Mouse (Mus musculus) embryonic facial prominence, embryonic 10.5 days (tissue): Measurements from ENCODE around the gene 4930539E08Rik. TPM values are rescaled to one million over a fixed set of nuclear protein-coding genes. Genes with fewer than 3 reads are reported as not detected.

Experiments
- DNase-seq: peaks from one replicate; pipeline ENCODE4 v3.0.0-alpha.2; 2017; ENCODE audit warnings: low spot score
- H3K27ac ChIP-seq: fragments of 300-500 bp; sonication (generic); replicated peaks from 2 replicates; pipeline ENCODE4 v1.5.1; 2016; ENCODE audit warnings: mild to moderate bottlenecking
- H3K27me3 ChIP-seq: fragments of 300-500 bp; sonication (generic); replicated peaks from 2 replicates; pipeline ENCODE4 v1.6.1; 2016; ENCODE audit warnings: low read depth, mild to moderate bottlenecking; ENCODE audit not compliant: poor library complexity, severe bottlenecking
- H3K36me3 ChIP-seq: fragments of 300-500 bp; sonication (generic); replicated peaks from 2 replicates; pipeline ENCODE4 v1.6.1; 2016; ENCODE audit warnings: mild to moderate bottlenecking, moderate library complexity
- H3K4me1 ChIP-seq: fragments of 300-500 bp; sonication (generic); 2 replicates; pipeline ENCODE4 v1.6.1; 2016
- H3K4me3 ChIP-seq: fragments of 300-500 bp; sonication (generic); 2 replicates; pipeline ENCODE4 v1.5.1; 2016; ENCODE audit warnings: mild to moderate bottlenecking, moderate library complexity
- H3K9me3 ChIP-seq: fragments of 300-500 bp; sonication (generic); 2 replicates; pipeline ENCODE4 v1.6.1; 2016; ENCODE audit warnings: mild to moderate bottlenecking
- WGBS: fragments of 180-500 bp; shearing (Covaris S2); methylation state at CpG from one replicate; pipeline ENCODE4 v1.1.7; 2016; 5-methylcytosine and 5-hydroxymethylcytosine counted together
- polyA plus RNA-seq: library from polyadenylated mRNA; unstranded; fragments of >200 nt; fragmentation: Nextera tagmentation; extraction: Ambion mirVana; gene quantifications from 2 replicates; pipeline ENCODE4 v1.2.1, GENCODE M21; 2016

The 4930539E08Rik gene
- polyA plus RNA-seq, 1 experiment from 2014 or later, result 0.17 TPM

DNA sequence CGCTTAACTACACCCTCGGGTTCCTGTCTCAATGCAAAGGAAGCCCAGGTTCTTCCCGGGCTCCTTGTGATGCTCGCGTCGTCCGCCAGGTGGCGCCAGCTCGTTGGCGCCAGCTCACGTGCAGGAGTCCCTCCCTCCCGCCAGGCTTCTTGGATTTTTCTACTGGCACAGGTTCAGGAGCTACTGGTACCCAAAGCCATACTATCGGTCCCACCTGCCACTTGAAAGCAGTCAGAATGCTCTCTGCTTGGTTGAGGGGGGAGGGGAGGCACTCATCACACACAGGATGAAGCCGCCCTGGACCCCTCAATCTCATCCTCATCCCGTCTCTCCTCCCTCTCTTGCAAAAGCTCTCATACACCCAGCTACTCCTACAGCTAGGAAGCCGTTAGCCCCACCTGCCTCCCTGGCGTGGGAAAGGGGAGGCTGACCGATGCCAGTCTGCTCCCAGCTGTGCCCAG is 35.2 kb downstream of the 4930539E08Rik start:
- DNase-seq, result peak; percentile 89
- 6% methylated on average over 18 of the region's 18 CpGs for WGBS
- Histone ChIP-seq H3K9me3 (no peaks in the 10 kb centered on the region), H3K4me3 (peak overlapping the region; percentile 31; the same call in 1 of the 2 replicates), H3K4me1 (peaks cover 18% of the 10 kb centered on the region), H3K36me3 (no peaks in the 10 kb centered on the region), H3K27me3 (peaks cover 45% of the 10 kb centered on the region), H3K27ac (no peak overlapping the region)

DNA sequence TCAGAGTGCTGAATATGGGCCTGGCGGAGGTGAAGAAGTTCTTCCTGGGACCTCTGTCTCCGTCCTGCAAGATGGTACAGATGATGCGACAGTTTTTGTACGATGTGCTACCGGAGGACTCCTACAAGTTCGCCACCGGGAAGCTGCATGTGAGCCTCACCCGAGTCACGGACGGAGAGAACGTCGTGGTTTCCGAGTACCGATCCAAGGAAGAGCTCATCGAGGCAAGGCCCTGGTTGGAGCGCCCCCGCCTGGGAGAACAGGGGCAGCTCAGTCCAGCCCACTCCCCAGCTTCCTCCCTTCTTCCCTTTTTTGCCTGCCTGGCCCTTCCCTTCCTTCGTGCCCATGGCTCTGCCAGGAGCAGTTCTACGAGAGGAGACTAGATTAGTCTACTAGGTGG is 38.3 kb downstream of the 4930539E08Rik start:
- DNase-seq, result peak; percentile 66
- H3K36me3 ChIP-seq, result no peaks in the 10 kb centered on the region
- peaks cover 16% of the 10 kb centered on the region for H3K4me1 ChIP-seq
- WGBS, result 14% methylated on average over 19 of the region's 19 CpGs
- H3K9me3 ChIP-seq, result no peaks in the 10 kb centered on the region
- H3K27ac ChIP-seq, result no peak overlapping the region
- H3K4me3 ChIP-seq, result peak overlapping the region; percentile 34
- H3K27me3 ChIP-seq, result peaks cover 44% of the 10 kb centered on the region

DNA sequence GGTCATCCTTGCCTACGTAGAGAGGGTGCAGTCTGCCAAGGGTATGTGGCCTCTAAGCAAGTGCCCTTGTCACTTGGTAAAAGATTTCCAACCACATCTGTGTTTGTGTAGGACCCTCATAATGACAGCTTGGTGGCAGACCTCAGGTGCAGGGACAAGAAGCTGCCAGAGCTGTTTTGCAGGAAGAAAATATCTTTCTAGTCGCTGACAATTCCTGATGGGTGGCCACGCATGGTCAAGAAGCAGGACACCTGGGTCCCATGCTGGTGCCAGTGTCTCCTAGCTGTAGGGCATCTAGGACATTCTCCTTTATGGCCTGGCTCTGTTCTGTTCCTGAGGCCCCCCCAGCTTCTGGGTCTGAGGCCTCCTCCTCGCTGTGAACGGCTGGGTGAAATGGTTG is 38.8 kb downstream of the 4930539E08Rik start:
- 60% methylated on average over 5 of the region's 5 CpGs for WGBS
- Histone ChIP-seq H3K9me3 (no peaks in the 10 kb centered on the region), H3K27me3 (peaks cover 40% of the 10 kb centered on the region), H3K4me1 (peaks cover 16% of the 10 kb centered on the region), H3K4me3 (peak overlapping the region; percentile 34; the same call in 1 of the 2 replicates), H3K27ac (no peak overlapping the region), H3K36me3 (no peaks in the 10 kb centered on the region)
- DNase-seq, result no peak

DNA sequence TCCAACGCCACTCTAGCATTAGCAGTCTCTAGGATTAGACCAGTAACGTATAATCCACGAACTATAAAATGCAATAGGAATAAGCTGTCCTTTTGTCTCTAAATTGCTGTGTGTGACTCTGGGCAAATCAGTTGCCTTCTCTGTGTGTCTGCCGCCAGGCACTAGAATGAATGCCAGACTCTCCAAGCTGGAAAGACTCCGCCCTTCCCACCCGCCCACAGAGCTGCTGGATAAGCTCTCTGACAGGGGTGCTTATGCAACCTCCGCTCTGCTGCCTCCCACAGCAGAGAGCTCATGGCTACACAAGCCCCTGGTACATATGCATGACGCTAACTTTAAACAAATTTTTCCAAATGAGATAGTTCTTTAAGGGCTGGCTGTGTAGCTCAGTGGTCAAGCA is 39.8 kb downstream of the 4930539E08Rik start:
- Histone ChIP-seq H3K9me3 (no peaks in the 10 kb centered on the region), H3K27ac (no peak overlapping the region), H3K4me3 (no peak overlapping the region), H3K27me3 (peaks cover 30% of the 10 kb centered on the region), H3K36me3 (no peaks in the 10 kb centered on the region), H3K4me1 (peaks cover 16% of the 10 kb centered on the region)
- DNase-seq, result peak; percentile 43
- 51% methylated on average over 8 of the region's 8 CpGs for WGBS

DNA sequence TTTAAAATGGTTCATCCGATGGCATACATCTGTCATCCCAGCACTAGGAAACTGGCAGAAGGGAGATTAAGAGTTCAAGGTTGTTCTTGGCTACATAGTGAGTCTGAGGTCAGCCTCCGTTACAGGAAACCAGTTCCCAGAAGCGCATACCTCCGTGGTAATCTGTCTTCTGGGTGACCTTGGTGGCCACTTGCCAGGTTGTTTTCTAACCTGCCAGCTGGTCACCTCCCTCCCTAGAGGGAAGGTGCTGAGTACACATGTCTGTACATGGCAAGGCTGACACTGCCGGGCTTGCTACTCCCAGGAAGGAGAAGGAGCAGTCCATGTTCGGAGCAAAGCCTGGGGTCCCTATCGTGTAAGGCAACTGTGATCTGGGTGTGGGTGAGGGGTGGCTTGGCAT is 40.3 kb downstream of the 4930539E08Rik start:
- DNase-seq, result no peak
- Histone ChIP-seq H3K4me3 (no peak overlapping the region), H3K27me3 (peaks cover 25% of the 10 kb centered on the region), H3K4me1 (peaks cover 13% of the 10 kb centered on the region), H3K27ac (no peak overlapping the region), H3K36me3 (no peaks in the 10 kb centered on the region), H3K9me3 (no peaks in the 10 kb centered on the region)
- 84% methylated on average over 7 of the region's 7 CpGs for WGBS

DNA sequence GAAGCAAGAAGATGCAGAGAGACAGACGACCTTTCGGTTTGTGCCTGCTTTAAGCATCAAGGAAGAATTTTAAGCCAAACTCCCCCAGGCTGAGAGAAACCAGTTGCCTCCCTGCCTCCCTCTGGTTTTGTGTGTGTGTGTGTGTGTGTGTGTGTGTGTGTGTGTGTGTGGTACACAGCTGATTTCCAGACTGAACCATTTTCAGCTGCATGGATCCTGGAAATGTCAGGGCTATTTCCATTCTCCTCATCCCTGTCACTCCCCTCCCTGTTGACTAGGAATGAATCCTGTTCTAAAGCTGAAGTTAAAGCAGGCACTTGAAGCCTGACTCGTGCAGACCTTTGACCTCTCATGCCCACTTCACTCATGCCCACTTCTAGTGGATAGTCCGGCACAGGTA is 40.9 kb downstream of the 4930539E08Rik start:
- no peak for DNase-seq
- 81% methylated on average over 4 of the region's 4 CpGs for WGBS
- H3K4me3 ChIP-seq, result no peak overlapping the region
- peaks cover 23% of the 10 kb centered on the region for H3K27me3 ChIP-seq
- no peak overlapping the region for H3K27ac ChIP-seq
- peaks cover 17% of the 10 kb centered on the region for H3K4me1 ChIP-seq
- no peaks in the 10 kb centered on the region for H3K36me3 ChIP-seq
- H3K9me3 ChIP-seq, result no peaks in the 10 kb centered on the region

DNA sequence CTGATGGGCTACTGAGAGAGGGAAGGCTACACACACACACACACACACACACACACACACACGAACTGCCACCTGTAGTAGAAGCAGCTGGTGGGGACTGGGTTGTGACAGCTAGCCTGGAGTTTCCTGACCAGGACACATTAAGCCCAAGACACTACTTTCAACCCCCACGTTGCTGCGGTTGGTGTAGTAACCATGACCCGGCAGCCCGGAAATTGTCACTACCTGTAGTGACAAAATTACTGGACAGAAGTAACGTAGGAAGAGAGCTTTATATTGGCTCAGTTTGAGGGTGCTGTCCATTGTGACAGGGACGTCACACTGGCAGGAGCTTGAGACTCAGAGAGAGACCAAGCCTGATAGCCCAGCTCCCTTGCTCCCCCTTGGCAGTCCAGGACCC is 42.8 kb downstream of the 4930539E08Rik start:
- no peak for DNase-seq
- WGBS, result 91% methylated on average over 7 of the region's 7 CpGs
- no peak overlapping the region for H3K4me3 ChIP-seq
- H3K4me1 ChIP-seq, result peaks cover 16% of the 10 kb centered on the region
- no peaks in the 10 kb centered on the region for H3K9me3 ChIP-seq
- H3K36me3 ChIP-seq, result no peaks in the 10 kb centered on the region
- no peak overlapping the region for H3K27ac ChIP-seq
- peaks cover 12% of the 10 kb centered on the region for H3K27me3 ChIP-seq

DNA sequence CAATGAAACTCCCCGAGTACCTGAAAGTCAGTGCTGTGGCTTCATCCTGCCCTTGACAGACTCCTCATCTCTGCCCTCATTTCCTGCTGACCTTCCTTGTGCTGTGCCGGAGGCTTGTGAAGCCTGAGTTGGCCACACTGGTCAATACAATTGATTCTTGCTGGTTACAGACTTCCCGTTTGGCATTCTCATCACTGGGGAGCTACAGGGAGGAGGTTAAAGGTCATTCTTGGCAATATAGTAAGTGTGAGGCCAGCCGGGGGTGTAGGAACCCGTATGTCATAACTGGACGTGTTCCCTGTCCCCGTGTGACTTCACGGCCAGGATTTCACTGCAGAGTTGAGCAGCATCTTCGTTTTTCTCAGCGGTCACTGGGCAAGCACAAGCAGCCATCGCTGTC is 43.3 kb downstream of the 4930539E08Rik start:
- peaks cover 11% of the 10 kb centered on the region for H3K4me1 ChIP-seq
- H3K9me3 ChIP-seq, result no peaks in the 10 kb centered on the region
- WGBS, result 81% methylated on average over 11 of the region's 11 CpGs
- peaks cover 8% of the 10 kb centered on the region; the same call in 1 of the 2 replicates for H3K27me3 ChIP-seq
- DNase-seq, result no peak
- no peak overlapping the region for H3K27ac ChIP-seq
- H3K36me3 ChIP-seq, result no peaks in the 10 kb centered on the region
- H3K4me3 ChIP-seq, result no peak overlapping the region

DNA sequence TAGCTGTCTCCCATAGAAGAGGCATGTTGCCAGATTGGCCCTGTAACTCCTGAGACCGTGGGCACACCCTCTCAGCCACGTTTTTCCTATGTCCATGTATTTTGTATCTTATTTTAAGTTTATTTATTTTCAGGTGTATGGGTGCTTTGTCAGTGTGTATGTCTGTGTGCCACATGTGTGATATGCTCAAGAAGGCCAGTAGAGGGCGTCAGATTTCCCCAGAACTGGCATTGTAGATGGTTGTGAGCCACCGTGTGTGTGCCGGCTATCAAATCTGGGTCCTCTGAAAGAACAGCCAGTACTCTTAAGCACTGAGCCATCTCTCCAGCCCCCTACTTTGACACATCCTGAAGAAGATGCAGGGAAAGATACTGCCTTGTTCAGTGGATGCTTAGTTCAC is 44.7 kb downstream of the 4930539E08Rik start:
- Histone ChIP-seq H3K27me3 (peaks cover 4% of the 10 kb centered on the region; the same call in 1 of the 2 replicates), H3K4me3 (no peak overlapping the region), H3K27ac (no peak overlapping the region), H3K4me1 (peaks cover 7% of the 10 kb centered on the region), H3K36me3 (no peaks in the 10 kb centered on the region), H3K9me3 (no peaks in the 10 kb centered on the region)
- no peak for DNase-seq
- WGBS, result 78% methylated on average over 5 of the region's 5 CpGs

DNA sequence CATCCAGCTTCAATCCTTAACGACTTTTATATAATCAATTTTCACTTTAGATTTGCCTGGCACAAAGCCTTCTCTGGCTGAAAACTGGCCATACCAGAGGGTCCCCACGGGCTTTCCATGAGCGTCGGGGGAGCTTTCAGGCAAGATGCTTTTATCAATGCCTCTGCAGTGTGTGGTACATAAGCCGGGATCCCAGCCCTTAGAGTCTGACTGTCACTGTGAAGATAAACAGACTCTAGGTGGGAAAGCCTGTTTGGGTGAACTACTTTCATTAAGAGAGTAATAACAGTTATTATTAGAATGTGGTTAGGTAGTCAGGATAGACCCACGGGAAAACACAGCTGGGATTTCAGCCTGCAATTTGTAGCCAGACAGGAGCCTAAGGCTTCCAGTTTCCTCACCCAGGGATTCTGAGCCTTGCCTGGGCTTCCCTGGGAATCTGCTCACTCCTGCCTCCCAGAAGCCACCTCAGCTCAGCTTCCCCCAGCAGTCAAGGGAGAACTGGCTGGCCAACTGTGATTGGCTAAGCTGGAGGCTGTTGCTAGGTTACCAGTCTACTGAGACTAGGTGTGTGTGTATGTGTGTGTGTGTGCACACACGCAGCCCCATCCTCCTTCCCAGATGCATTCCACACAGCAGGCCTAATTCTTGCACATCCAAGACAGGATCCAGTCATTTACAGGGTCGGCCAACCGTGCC is 45.6 kb downstream of the 4930539E08Rik start:
- peaks cover 5% of the 10 kb centered on the region for H3K4me1 ChIP-seq
- H3K27ac ChIP-seq, result no peak overlapping the region
- H3K36me3 ChIP-seq, result no peaks in the 10 kb centered on the region
- H3K9me3 ChIP-seq, result no peaks in the 10 kb centered on the region
- peak; percentile 43 for DNase-seq
- H3K27me3 ChIP-seq, result peaks cover 4% of the 10 kb centered on the region; the same call in 1 of the 2 replicates
- no peak overlapping the region for H3K4me3 ChIP-seq
- 71% methylated on average over 9 of the region's 9 CpGs for WGBS

DNA sequence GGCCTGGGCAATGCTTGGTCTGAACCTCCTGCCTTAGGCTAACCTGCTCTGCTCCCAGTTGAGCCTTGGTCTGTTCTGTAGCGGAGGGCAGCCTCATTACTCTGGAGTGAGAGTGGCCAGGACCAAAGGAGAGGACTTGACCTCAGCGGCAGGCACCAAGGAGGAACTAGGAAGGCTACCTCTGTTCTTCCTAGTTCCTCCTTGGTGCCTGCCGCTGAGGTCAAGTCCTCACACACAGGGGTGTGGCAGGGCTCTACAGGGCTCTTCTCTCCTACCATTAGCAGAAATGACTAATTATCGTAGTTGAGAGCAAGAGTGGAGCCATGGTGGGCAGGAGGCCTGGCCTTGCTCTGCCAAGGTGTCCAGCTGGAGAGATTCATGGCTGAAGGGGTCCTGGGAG is 47.7 kb downstream of the 4930539E08Rik start:
- DNase-seq, result no peak
- Histone ChIP-seq H3K27me3 (no peaks in the 10 kb centered on the region), H3K27ac (no peak overlapping the region), H3K4me3 (no peak overlapping the region), H3K36me3 (no peaks in the 10 kb centered on the region), H3K9me3 (no peaks in the 10 kb centered on the region), H3K4me1 (peaks cover 5% of the 10 kb centered on the region)
- 93% methylated on average over 4 of the region's 4 CpGs for WGBS

DNA sequence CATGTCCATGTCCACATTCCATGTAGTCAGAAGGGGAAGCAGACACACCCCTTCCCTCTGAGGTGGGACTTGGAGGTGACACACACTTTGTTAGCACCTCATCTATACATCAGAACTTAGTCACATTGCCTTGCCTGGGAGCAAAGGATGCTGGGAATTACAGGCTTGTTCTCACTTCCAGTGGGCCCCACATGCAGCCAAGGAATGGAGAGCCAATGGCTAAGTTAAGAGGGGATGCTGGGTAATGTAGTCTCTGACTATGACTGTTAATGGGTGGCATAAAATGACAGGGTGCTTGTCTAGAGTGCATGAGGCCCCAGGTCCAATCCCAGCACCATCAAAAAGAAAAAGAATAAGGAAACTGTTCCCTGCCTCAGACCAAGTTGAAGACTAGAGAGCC is 48.2 kb downstream of the 4930539E08Rik start:
- Histone ChIP-seq H3K4me3 (no peak overlapping the region), H3K27me3 (no peaks in the 10 kb centered on the region), H3K36me3 (no peaks in the 10 kb centered on the region), H3K9me3 (no peaks in the 10 kb centered on the region), H3K4me1 (peaks cover 5% of the 10 kb centered on the region), H3K27ac (no peak overlapping the region)
- no peak for DNase-seq

DNA sequence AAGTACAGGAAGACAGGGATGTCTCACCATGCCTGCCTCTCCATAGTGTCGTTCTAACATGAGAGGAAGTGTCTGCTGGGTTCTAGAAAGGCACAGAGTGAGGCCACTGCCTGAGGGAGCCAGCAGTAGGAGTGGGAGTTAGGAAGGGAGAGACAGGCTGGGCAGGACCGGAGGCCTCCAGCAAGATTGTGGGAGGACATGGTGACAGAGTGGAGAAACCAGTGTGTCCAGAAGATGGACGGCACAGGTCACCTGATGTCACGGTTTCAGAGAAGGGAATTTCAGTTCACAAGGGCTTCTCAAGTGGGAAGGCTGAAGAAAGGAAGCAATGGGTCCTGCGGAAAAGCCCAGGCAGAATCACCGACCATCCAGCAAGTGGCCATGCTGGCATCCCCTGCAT is 50.7 kb downstream of the 4930539E08Rik start:
- H3K4me1 ChIP-seq, result no peaks in the 10 kb centered on the region
- no peak overlapping the region for H3K27ac ChIP-seq
- no peak for DNase-seq
- no peaks in the 10 kb centered on the region for H3K9me3 ChIP-seq
- no peaks in the 10 kb centered on the region for H3K36me3 ChIP-seq
- H3K27me3 ChIP-seq, result no peaks in the 10 kb centered on the region
- WGBS, result 83% methylated on average over 6 of the region's 6 CpGs
- H3K4me3 ChIP-seq, result no peak overlapping the region
